Mouse (Mus musculus) heart, postnatal 0 days (tissue): ENCODE data around the gene Fhl1. TPM values are rescaled to one million over a fixed set of nuclear protein-coding genes. Genes with fewer than 3 reads are reported as not detected.

ENCODE experiments used
- ATAC-seq: fragments of 200-750 bp; cut with Nextera tagmentation; 2 replicates; pipeline ENCODE4 v1.8.0; 2017; ENCODE audit warnings: low read depth, moderate number of reproducible peaks, moderate library complexity; ENCODE audit not compliant: insufficient read depth
- DNase-seq: peaks from one replicate; pipeline ENCODE4 v3.0.0-alpha.2; 2016; ENCODE audit warnings: low spot score
- H3K27ac ChIP-seq: fragments of 300-500 bp; sonication (generic); 2 replicates; pipeline ENCODE4 v1.5.1; 2014; ENCODE audit warnings: low read depth, mild to moderate bottlenecking
- H3K27me3 ChIP-seq: fragments of 300-500 bp; sonication (generic); 2 replicates; pipeline ENCODE4 v1.6.1; 2014; ENCODE audit warnings: low read length, mixed read lengths; ENCODE audit not compliant: control insufficient read depth, insufficient read depth
- H3K36me3 ChIP-seq: fragments of 300-500 bp; sonication (generic); replicated peaks from 2 replicates; pipeline ENCODE4 v1.6.1; 2014; ENCODE audit warnings: low read length, mixed read lengths; ENCODE audit not compliant: control insufficient read depth, insufficient read depth
- H3K4me1 ChIP-seq: fragments of 300-500 bp; sonication (generic); 2 replicates; pipeline ENCODE4 v1.6.1; 2014; ENCODE audit warnings: antibody characterized with exemption; ENCODE audit not compliant: control insufficient read depth, insufficient read depth
- H3K4me2 ChIP-seq: fragments of 300-500 bp; sonication (generic); 2 replicates; pipeline ENCODE4 v1.6.1; 2014; ENCODE audit warnings: low read depth, mild to moderate bottlenecking, low read length, moderate library complexity
- H3K4me3 ChIP-seq: fragments of 300-500 bp; sonication (generic); 2 replicates; pipeline ENCODE4 v1.5.1; 2014; ENCODE audit warnings: low read depth, low read length
- H3K9ac ChIP-seq: fragments of 300-500 bp; sonication (generic); replicated peaks from 2 replicates; pipeline ENCODE4 v1.6.1; 2014; ENCODE audit warnings: low read depth, low read length, mixed read lengths
- H3K9me3 ChIP-seq: fragments of 300-500 bp; sonication (generic); replicated peaks from 2 replicates; pipeline ENCODE4 v1.6.1; 2016; ENCODE audit warnings: low read length; ENCODE audit not compliant: control insufficient read depth
- CTCF ChIP-seq: IDR thresholded peaks from 2 replicates; pipeline ENCODE4 v1.5.1; 2016; ENCODE audit warnings: antibody characterized with exemption, control low read depth, low read depth
- EP300 ChIP-seq: IDR thresholded peaks from 2 replicates; pipeline ENCODE4 v1.6.1; 2016; ENCODE audit warnings: antibody characterized with exemption, low read depth
- WGBS: fragments of 180-500 bp; shearing (Covaris S2); extraction: QIAGEN DNeasy Blood & Tissue Kit; methylation state at CpG from one replicate; pipeline ENCODE4 v1.1.7; 2014; 5-methylcytosine and 5-hydroxymethylcytosine counted together
- polyA plus RNA-seq: library from polyadenylated mRNA; unstranded; fragments of >200 nt; fragmentation: Nextera tagmentation; extraction: Ambion mirVana; gene quantifications from 2 replicates; pipeline ENCODE4 v1.2.1, GENCODE M21; 2015
- total RNA-seq: library from RNA; depleted of rRNA; stranded (reverse); fragments of >200 nt; gene quantifications from 2 replicates; pipeline ENCODE4 v1.2.3, GENCODE M21; 2014; ENCODE audit warnings: low replicate concordance

The Fhl1 gene
- total and polyA plus RNA-seq, 2 experiments from 2014 or later, result 189 to 297 TPM

DNA sequence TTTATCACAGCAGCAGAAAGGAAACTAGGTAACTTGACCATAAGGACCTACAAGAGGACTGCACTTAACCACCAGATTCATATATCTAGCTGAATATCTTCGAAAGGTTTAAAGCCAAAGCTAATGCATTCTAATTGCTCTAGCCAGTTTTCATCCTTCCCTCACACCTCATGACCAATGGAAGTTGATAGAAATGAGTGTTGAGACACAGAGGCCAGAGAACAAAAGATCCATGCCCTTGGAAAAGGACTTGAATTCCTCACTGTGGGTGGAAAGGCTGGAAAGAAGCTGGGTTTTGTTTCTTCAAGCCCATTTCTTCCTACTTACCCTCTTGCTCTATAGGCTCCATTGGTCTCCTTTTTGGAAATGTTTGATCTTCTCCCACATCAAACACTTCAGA lies 21.1 kb upstream of the Fhl1 start:
- H3K4me3 ChIP-seq, result no peak overlapping the region
- ATAC-seq, result no peak
- H3K27me3 ChIP-seq, result no peaks in the 10 kb centered on the region
- 72% methylated on average over 1 of the region's 1 CpGs for WGBS
- no peaks in the 10 kb centered on the region for H3K4me1 ChIP-seq
- no peak overlapping the region for H3K9ac ChIP-seq
- no peak overlapping the region for H3K27ac ChIP-seq
- H3K4me2 ChIP-seq, result no peak overlapping the region
- DNase-seq, result no peak
- no peak for TF ChIP-seq EP300
- TF ChIP-seq CTCF, result no peak
- no peaks in the 10 kb centered on the region for H3K9me3 ChIP-seq
- H3K36me3 ChIP-seq, result no peaks in the 10 kb centered on the region

DNA sequence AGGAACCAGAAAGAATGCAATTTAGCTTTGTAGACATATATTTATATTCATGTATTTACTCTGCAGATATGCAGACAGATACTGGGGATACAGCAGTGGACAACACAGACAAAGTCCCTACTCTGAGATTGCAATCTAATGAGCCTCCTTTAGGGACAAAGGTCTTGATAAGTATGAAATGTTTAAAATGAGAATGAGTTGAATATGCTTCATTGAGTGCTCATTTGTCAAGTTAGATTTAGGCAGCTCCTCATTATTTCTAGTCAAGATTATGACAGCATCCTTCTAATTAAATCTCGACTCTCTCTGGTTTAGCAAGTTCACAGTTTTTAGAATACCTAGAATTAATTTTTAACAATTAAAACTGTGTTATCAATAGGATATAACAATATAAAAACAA lies 18.9 kb upstream of the Fhl1 start:
- DNase-seq (no peak), ATAC-seq (no peak)
- Histone ChIP-seq H3K4me1 (no peaks in the 10 kb centered on the region), H3K9me3 (no peaks in the 10 kb centered on the region), H3K27me3 (no peaks in the 10 kb centered on the region), H3K36me3 (no peaks in the 10 kb centered on the region), H3K4me2 (no peak overlapping the region), H3K9ac (no peak overlapping the region), H3K27ac (no peak overlapping the region), H3K4me3 (no peak overlapping the region)
- WGBS, result 53% methylated on average over 1 of the region's 1 CpGs
- no peak for TF ChIP-seq CTCF
- TF ChIP-seq EP300, result no peak

DNA sequence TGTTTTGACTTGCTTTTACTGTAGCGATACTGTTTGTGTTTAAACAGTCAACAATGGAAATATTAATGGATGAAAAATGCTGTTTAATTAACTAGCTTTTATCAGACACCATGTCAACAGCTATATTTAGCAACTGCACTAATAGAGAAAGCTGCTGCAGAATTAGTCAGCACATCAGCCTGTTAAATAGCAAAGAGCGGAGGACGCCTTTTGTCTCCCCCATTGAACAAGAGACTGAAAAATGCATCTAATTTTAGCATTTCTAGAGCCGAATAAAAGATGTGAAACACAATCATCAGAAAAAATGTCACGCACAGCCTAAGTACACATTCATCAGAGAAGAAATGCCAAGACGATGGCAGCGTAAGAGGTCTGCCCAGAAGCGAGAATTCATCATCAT lies 9.0 kb upstream of the Fhl1 start:
- ATAC-seq (no peak), DNase-seq (peak; percentile 40)
- no peaks in the 10 kb centered on the region for H3K36me3 ChIP-seq
- WGBS, result 45% methylated on average over 8 of the region's 8 CpGs
- H3K9ac ChIP-seq, result no peak overlapping the region
- H3K4me1 ChIP-seq, result no peaks in the 10 kb centered on the region
- H3K4me2 ChIP-seq, result peak overlapping the region; percentile 21; the same call in 1 of the 2 replicates
- H3K27ac ChIP-seq, result peak overlapping the region; percentile 12; the same call in 1 of the 2 replicates
- TF ChIP-seq EP300 (no peak), CTCF (no peak)
- no peaks in the 10 kb centered on the region for H3K27me3 ChIP-seq
- no peaks in the 10 kb centered on the region for H3K9me3 ChIP-seq
- H3K4me3 ChIP-seq, result 0 out of 2 replicates have a peak overlapping the region, but pooled peaks have one; percentile 8

DNA sequence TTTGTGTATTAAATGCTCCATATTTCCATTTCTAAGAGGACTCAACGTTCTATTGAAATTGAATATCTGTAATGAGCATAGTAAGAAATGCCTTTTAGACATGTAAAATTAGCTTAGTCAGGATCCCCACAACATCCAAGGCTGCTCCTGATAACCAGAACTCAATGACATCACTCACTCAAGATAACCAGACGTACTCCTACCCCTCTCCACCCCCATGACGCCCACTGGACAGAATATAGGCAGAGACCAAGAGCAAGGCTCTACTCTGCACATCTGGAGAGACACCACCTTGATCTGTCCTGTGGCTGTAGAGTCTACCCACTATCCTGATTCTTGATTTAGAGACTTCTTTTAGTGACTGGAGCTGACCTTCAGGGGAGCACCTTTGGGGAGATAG lies 3.1 kb upstream of the Fhl1 start:
- Histone ChIP-seq H3K9ac (no peak overlapping the region), H3K27ac (no peak overlapping the region), H3K4me1 (no peaks in the 10 kb centered on the region), H3K4me3 (no peak overlapping the region), H3K36me3 (no peaks in the 10 kb centered on the region), H3K27me3 (no peaks in the 10 kb centered on the region), H3K9me3 (no peaks in the 10 kb centered on the region), H3K4me2 (no peak overlapping the region)
- TF ChIP-seq EP300 (no peak), CTCF (no peak)
- DNase-seq, result no peak
- no peak for ATAC-seq
- 37% methylated on average over 3 of the region's 3 CpGs for WGBS

DNA sequence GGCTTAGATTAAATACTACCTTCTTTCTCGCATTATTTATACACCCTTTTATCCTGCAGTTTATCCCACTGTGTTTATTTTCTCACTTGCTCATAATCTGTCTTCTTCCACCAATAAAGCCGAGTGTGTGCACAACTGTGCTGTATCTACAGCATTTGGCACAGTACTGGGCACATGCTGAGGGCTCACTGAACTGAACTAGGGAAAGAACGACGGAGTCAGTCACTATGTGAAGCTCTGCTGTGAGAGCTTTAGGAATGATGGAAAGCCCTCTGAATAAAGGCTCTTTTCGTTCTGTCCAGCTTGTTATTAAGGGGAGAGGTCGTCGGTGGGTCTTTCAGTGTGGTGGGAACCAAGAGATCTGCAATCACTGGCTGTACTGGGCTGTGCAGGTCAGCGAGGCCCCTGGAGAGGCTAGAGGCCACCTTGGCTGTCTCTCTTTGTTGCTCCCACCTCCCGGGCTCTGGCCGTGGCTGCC lies 720 bp upstream of the Fhl1 start:
- H3K27me3 ChIP-seq, result no peaks in the 10 kb centered on the region
- TF ChIP-seq CTCF (no peak), EP300 (no peak)
- DNase-seq (no peak), ATAC-seq (peak; percentile 11; the same call in 1 of the 2 replicates)
- H3K4me3 ChIP-seq, result peak overlapping the region; percentile 55
- whole genome bisulfite sequencing, result 21% methylated on average over 9 of the region's 10 CpGs
- peak overlapping the region; percentile 89 for H3K27ac ChIP-seq
- H3K36me3 ChIP-seq, result no peaks in the 10 kb centered on the region
- H3K4me1 ChIP-seq, result no peaks in the 10 kb centered on the region
- peak overlapping the region; percentile 65 for H3K4me2 ChIP-seq
- no peaks in the 10 kb centered on the region for H3K9me3 ChIP-seq
- peak overlapping the region; percentile 59 for H3K9ac ChIP-seq

DNA sequence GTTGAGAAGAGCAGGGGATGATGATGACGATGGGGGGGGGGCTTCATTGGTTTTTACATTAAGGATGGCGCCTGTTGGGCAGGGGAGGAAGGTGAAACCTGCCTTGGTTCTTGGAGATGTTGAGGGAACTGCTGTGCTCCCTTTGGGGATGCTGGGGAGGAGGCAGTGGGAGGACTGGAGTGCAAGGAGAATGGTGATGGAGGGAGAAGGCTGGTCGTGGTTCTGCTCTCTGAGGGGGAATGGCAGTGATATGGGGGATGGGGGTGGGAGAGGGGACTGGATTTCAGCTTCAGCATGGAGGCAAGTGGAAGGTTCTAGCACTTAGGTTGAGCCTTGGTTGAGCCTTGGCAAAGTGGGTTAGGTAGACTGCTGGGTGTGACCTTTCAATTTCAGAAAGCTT lies 814 bp downstream of the Fhl1 start:
- peak overlapping the region; percentile 89 for H3K27ac ChIP-seq
- ATAC-seq, result no peak
- 0 out of 2 replicates have a peak, but pooled peaks cover 3% of the 10 kb centered on the region for H3K4me1 ChIP-seq
- WGBS, result 41% methylated on average over 2 of the region's 3 CpGs
- TF ChIP-seq CTCF (no peak), EP300 (no peak)
- peak overlapping the region; percentile 59 for H3K9ac ChIP-seq
- no peaks in the 10 kb centered on the region for H3K27me3 ChIP-seq
- H3K36me3 ChIP-seq, result no peaks in the 10 kb centered on the region
- no peak for DNase-seq
- peak overlapping the region; percentile 65 for H3K4me2 ChIP-seq
- no peaks in the 10 kb centered on the region for H3K9me3 ChIP-seq
- peak overlapping the region; percentile 55 for H3K4me3 ChIP-seq
